Mouse (Mus musculus): ENCODE data around the gene Mrpl22.
"Not testable (repeated sequence)": the region's sequence is repeated elsewhere in the genome, so short reads cannot be mapped to it uniquely, and the experiment has no call there.

The Mrpl22 gene

GRCm38 (mm10) chr11:58171459-58172091, at the start of gene Mrpl22:
TSS of gene Mrpl22 (plus strand) at chr11:58171661.
- peak; percentile 98 for DNase-seq

GRCm38 (mm10) chr11:58123711-58124110, 47.8 kb upstream of the Mrpl22 start:
- DNase-seq: peak; percentile 46 to 55

GRCm38 (mm10) chr11:58125021-58125420, 46.4 kb upstream of the Mrpl22 start:
- no peak for DNase-seq

GRCm38 (mm10) chr11:58126397-58127160, 44.9 kb upstream of the Mrpl22 start:
- DNase-seq: peak; percentile 63 to 77

- DNase-seq: no peak
Measured at GRCm38 (mm10) chr11:58127544-58127943, 43.9 kb upstream of the Mrpl22 start.

- no peak for DNase-seq
Measured at GRCm38 (mm10) chr11:58129302-58129843, 42.1 kb upstream of the Mrpl22 start.

- no peak for DNase-seq
Measured at GRCm38 (mm10) chr11:58132026-58132425, 39.4 kb upstream of the Mrpl22 start.

GRCm38 (mm10) chr11:58134869-58135268, 36.6 kb upstream of the Mrpl22 start:
- DNase-seq: no peak

- no peak for DNase-seq
Measured at GRCm38 (mm10) chr11:58135296-58135695, 36.2 kb upstream of the Mrpl22 start.

- DNase-seq: no peak
Measured at GRCm38 (mm10) chr11:58136677-58137076, 34.8 kb upstream of the Mrpl22 start.

- DNase-seq: no peak
Measured at GRCm38 (mm10) chr11:58138821-58139220, 32.6 kb upstream of the Mrpl22 start.

GRCm38 (mm10) chr11:58139466-58139865, 32.0 kb upstream of the Mrpl22 start:
- no peak for DNase-seq

GRCm38 (mm10) chr11:58143704-58144426, 27.6 kb upstream of the Mrpl22 start:
- peak; percentile 17 to 47 for DNase-seq

GRCm38 (mm10) chr11:58146241-58146640, 25.2 kb upstream of the Mrpl22 start:
- DNase-seq: peak; percentile 49 to 66

GRCm38 (mm10) chr11:58155458-58155857, 16.0 kb upstream of the Mrpl22 start:
- DNase-seq: no peak

GRCm38 (mm10) chr11:58156871-58157270, 14.6 kb upstream of the Mrpl22 start:
- no peak for DNase-seq

GRCm38 (mm10) chr11:58165072-58165471, 6.4 kb upstream of the Mrpl22 start:
- DNase-seq: no peak

- no peak for DNase-seq
Measured at GRCm38 (mm10) chr11:58167822-58168166, 3.7 kb upstream of the Mrpl22 start.

- DNase-seq: peak; percentile 91 to 94
Measured at GRCm38 (mm10) chr11:58168167-58168915, 3.1 kb upstream of the Mrpl22 start, which contains the start of gene Gemin5. TSS of gene Gemin5 (minus strand) at chr11:58168539.

GRCm38 (mm10) chr11:58169666-58170065, 1.8 kb upstream of the Mrpl22 start:
- no peak for DNase-seq

- DNase-seq: peak; percentile 66 to 82
Measured at GRCm38 (mm10) chr11:58179563-58179962, 8.1 kb downstream of the Mrpl22 start.

- DNase-seq: not testable (repeated sequence)
Measured at GRCm38 (mm10) chr11:58179986-58180385, 8.5 kb downstream of the Mrpl22 start.

GRCm38 (mm10) chr11:58180756-58181155, 9.3 kb downstream of the Mrpl22 start:
- no peak for DNase-seq
